ENCODE assay signal across 31 mouse cellular contexts in genomic region chr6:18360955-18361354, GRCm38 (mm10).
DNase-seq lines count a peak whose midpoint lies in the region; ATAC-seq and TF ChIP-seq lines count a peak whose summit lies in the region.
"Had no signal": no experiment of that assay in that cellular context is flagged by ENCODE, and none has a peak within 500 bp of the region (broad histone marks: within the 10 kb centered on the region; RNA-seq: fewer than 3 reads in every experiment).

No protein-coding gene starts in this region.

- H3K9ac ChIP-seq in kidney, embryonic 15.5 days = no peak overlapping the region
- no peak overlapping the region for H3K9ac ChIP-seq in kidney, embryonic 14.5 days (ENCODE audit: low read depth, low read length)
- no peak overlapping the region for H3K9ac ChIP-seq in lung, embryonic 14.5 days
- H3K9ac ChIP-seq: forebrain, embryonic 13.5 days; hindbrain, embryonic 13.5 days; limb, embryonic 13.5 days; liver, embryonic 13.5 days; neural tube, embryonic 15.5 days had no signal

- no peak for ATAC-seq in kidney, embryonic 15.5 days (replicated peaks; ENCODE audit: low FRiP score)
- no peak for ATAC-seq in kidney, embryonic 14.5 days (ENCODE audit: low FRiP score, low TSS enrichment)
- no peak for ATAC-seq in lung, embryonic 14.5 days (ENCODE audit: insufficient read depth)
- ATAC-seq: activated CD4-positive, CD25-positive, alpha-beta regulatory T cell, adult 4 months; CD4-positive, CD25-positive, alpha-beta regulatory T cell, adult 4 months; forebrain, embryonic 13.5 days had no signal

- DNase-seq in lung, embryonic 14.5 days = no peak
- no peak for DNase-seq in lung, postnatal 4 days
- DNase-seq in ES-CJ7 (ENCODE audit: low read depth, low spot score) (peak; percentile 20), ZHBTc4 (ENCODE audit: low read depth, low spot score) (peak; percentile 19)
- DNase-seq in gastrocnemius, adult 18-20 months (ENCODE audit: low spot score) = no peak
- DNase-seq: adrenal gland, postnatal 10 days; cerebellum, adult 8-10 months; cerebellum, postnatal 25 days; gastrocnemius, adult 2 months; gastrocnemius, postnatal 36 days; heart, adult 18-20 months; heart, postnatal 36 days; kidney, adult 18-20 months; kidney, postnatal 10 days; liver, embryonic 13.5 days; midbrain, embryonic 14.5 days; spleen, adult 18-20 months; thymus, adult 2 months; thymus, postnatal 36 days had no signal

- TF ChIP-seq CTCF in lung, embryonic 14.5 days (IDR thresholded peaks at IDR 0.05; ENCODE audit: low read depth) = peak; percentile 23; the same call in 1 of the 2 replicates

- H3K36me3 ChIP-seq in kidney, embryonic 15.5 days = no peaks in the 10 kb centered on the region
- H3K36me3 ChIP-seq in kidney, embryonic 14.5 days (ENCODE audit: control insufficient read depth, insufficient read depth, low read length) = no peaks in the 10 kb centered on the region
- no peaks in the 10 kb centered on the region for H3K36me3 ChIP-seq in lung, embryonic 14.5 days (ENCODE audit: insufficient read depth)
- H3K36me3 ChIP-seq: G1E; limb, embryonic 13.5 days; liver, embryonic 13.5 days had no signal

- no peaks in the 10 kb centered on the region for H3K9me3 ChIP-seq in kidney, embryonic 15.5 days (replicated peaks)
- H3K9me3 ChIP-seq in kidney, embryonic 14.5 days (ENCODE audit: control insufficient read depth, low read length) = no peaks in the 10 kb centered on the region
- no peaks in the 10 kb centered on the region for H3K9me3 ChIP-seq in lung, embryonic 14.5 days (ENCODE audit: low read depth, low read length)
- H3K9me3 ChIP-seq: forebrain, embryonic 13.5 days; G1E; hindbrain, embryonic 13.5 days; limb, embryonic 13.5 days; liver, embryonic 13.5 days; neural tube, embryonic 15.5 days had no signal

- H3K4me3 ChIP-seq in kidney, embryonic 15.5 days (replicated peaks) = no peak overlapping the region
- H3K4me3 ChIP-seq in kidney, embryonic 14.5 days (ENCODE audit: low read length) = no peak overlapping the region
- H3K4me3 ChIP-seq in lung, embryonic 14.5 days (ENCODE audit: low read depth, low read length) = no peak overlapping the region
- H3K4me3 ChIP-seq: forebrain, embryonic 13.5 days; gastrocnemius, adult 2 months; hindbrain, embryonic 13.5 days; left cerebral cortex, adult 2 months; limb, embryonic 13.5 days; liver, embryonic 13.5 days; neural tube, embryonic 15.5 days had no signal

- H3K4me1 ChIP-seq in kidney, embryonic 15.5 days = no peaks in the 10 kb centered on the region
- H3K4me1 ChIP-seq in kidney, embryonic 14.5 days (ENCODE audit: control insufficient read depth, insufficient read depth, low read length) = no peaks in the 10 kb centered on the region
- H3K4me1 ChIP-seq in lung, embryonic 14.5 days (ENCODE audit: insufficient read depth) = no peaks in the 10 kb centered on the region
- H3K4me1 ChIP-seq: forebrain, embryonic 13.5 days; hindbrain, embryonic 13.5 days; limb, embryonic 13.5 days; liver, embryonic 13.5 days; neural tube, embryonic 15.5 days had no signal

- no peak overlapping the region for H3K4me2 ChIP-seq in kidney, embryonic 15.5 days
- H3K4me2 ChIP-seq in kidney, embryonic 14.5 days (replicated peaks; ENCODE audit: low read depth, low read length) = no peak overlapping the region
- no peak overlapping the region for H3K4me2 ChIP-seq in lung, embryonic 14.5 days
- H3K4me2 ChIP-seq: forebrain, embryonic 13.5 days; heart, embryonic 11.5 days; hindbrain, embryonic 13.5 days; limb, embryonic 13.5 days; liver, embryonic 13.5 days; neural tube, embryonic 15.5 days had no signal

- H3K27ac ChIP-seq in kidney, embryonic 15.5 days = 0 out of 2 replicates have a peak overlapping the region, but pooled peaks have one; percentile 22
- H3K27ac ChIP-seq in kidney, embryonic 14.5 days (ENCODE audit: low read depth, low read length) = no peak overlapping the region
- no peak overlapping the region for H3K27ac ChIP-seq in lung, embryonic 14.5 days (ENCODE audit: low read depth)
- H3K27ac ChIP-seq: forebrain, embryonic 13.5 days; gastrocnemius, adult 2 months; hindbrain, embryonic 13.5 days; left cerebral cortex, adult 2 months; limb, embryonic 13.5 days; liver, embryonic 13.5 days; macrophage; neural tube, embryonic 15.5 days had no signal

- H3K27me3 ChIP-seq in kidney, embryonic 15.5 days = no peaks in the 10 kb centered on the region
- no peaks in the 10 kb centered on the region for H3K27me3 ChIP-seq in kidney, embryonic 14.5 days (ENCODE audit: control insufficient read depth, insufficient read depth, low read length)
- no peaks in the 10 kb centered on the region for H3K27me3 ChIP-seq in lung, embryonic 14.5 days (ENCODE audit: insufficient read depth, low read length)
- H3K27me3 ChIP-seq: forebrain, embryonic 13.5 days; hindbrain, embryonic 13.5 days; limb, embryonic 13.5 days; liver, embryonic 13.5 days; neural tube, embryonic 15.5 days had no signal

Comparison
In these comparisons a context has a peak if more than half of its experiments do, and no peak if none do; other contexts are left out.
1. DNase-seq: peak in ES-CJ7 (single experiment) and ZHBTc4 (single experiment); none in lung, embryonic 14.5 days (single experiment), lung, postnatal 4 days (0 of 2) and gastrocnemius, adult 18-20 months (single experiment).